Mouse (Mus musculus) Patski (cell line): ENCODE data around the gene Epyc. TPM values are rescaled to one million over a fixed set of nuclear protein-coding genes. Genes with fewer than 3 reads are reported as not detected.
"Not testable (repeated sequence)": the region's sequence is repeated elsewhere in the genome, so short reads cannot be mapped to it uniquely, and the experiment has no call there.

Source experiments
- ATAC-seq: fragments of 100-300 bp; one replicate; pipeline ENCODE4 v1.8.0; 2021
- CTCF ChIA-PET: fragments of 350-600 bp; sonication (Branson Sonifier 250); formaldehyde crosslinking; loops from one replicate; lab custom pipeline; 2022; ENCODE audit warnings: inconsistent platforms; lab: Charles Lee
- POLR2A ChIA-PET: fragments of 350-600 bp; sonication (Branson Sonifier 250); formaldehyde crosslinking; loops from one replicate; lab custom pipeline; 2022; ENCODE audit warnings: antibody characterized with exemption, inconsistent platforms; lab: Charles Lee
- DNase-seq: peaks from one replicate; pipeline ENCODE4 v3.0.0-alpha.2; 2011; ENCODE audit warnings: low read depth, low spot score
- H3K27me3 ChIP-seq: fragments of 371-371 bp; one replicate; pipeline ENCODE4 v1.5.1; 2021
- CTCF ChIP-seq: fragments of 100-300 bp; IDR thresholded peaks from one replicate; pipeline ENCODE4 v1.5.1; 2021
- in situ Hi-C: fragments of 300-500 bp; cut with MboI; formaldehyde crosslinking; loops from 3 replicates; pipeline ENCODE4 v1.11.1; 2018; ENCODE audit warnings: low pct_unique_long_range_greater_than_20kb, mixed read lengths
- polyA plus RNA-seq: library from polyadenylated mRNA; unstranded; gene quantifications from one replicate; pipeline ENCODE4 v1.2.3, GENCODE M21; 2021

The Epyc gene
- polyA plus RNA-seq, 1 experiment from 2014 or later = not detected

- peak; percentile 90 for TF ChIP-seq CTCF
- no peak for DNase-seq
- H3K27me3 ChIP-seq = peaks cover 16% of the 10 kb centered on the region
- peak; percentile 51 for ATAC-seq
- ChIA-PET POLR2A (no interaction called here), CTCF (interaction anchor here (0.7 to 1.6 kb wide), 4 partner anchors 9 to 158 kb away, joined by 3 to 6 read pairs (median 4); no protein-coding TSS in a partner anchor)
- in situ Hi-C loops = loop anchor here (10.0 to 25.0 kb wide), 2 partner anchors 1372 to 1900 kb away; no protein-coding TSS in a partner anchor
Measured at GRCm38 (mm10) chr10:97712687-97713086, 68.8 kb downstream of the Epyc start.

- peaks cover 22% of the 10 kb centered on the region for H3K27me3 ChIP-seq
- in situ Hi-C loops = loop anchor here (10.0 to 25.0 kb wide), 2 partner anchors 1370 to 1898 kb away; no protein-coding TSS in a partner anchor
- POLR2A ChIA-PET = no interaction called here
- no peak for TF ChIP-seq CTCF
- CTCF ChIA-PET = interaction anchor here (1.3 kb wide), 1 partner anchor 10 kb away, joined by 4 read pairs; no protein-coding TSS in a partner anchor
- DNase-seq (no peak), ATAC-seq (no peak)
Measured at GRCm38 (mm10) chr10:97714584-97714983, 70.7 kb downstream of the Epyc start.

GRCm38 (mm10) chr10:97715289-97715906 is 71.5 kb downstream of the Epyc start:
- DNase-seq = no peak
- ChIA-PET POLR2A (no interaction called here), CTCF (interaction anchor here (1.3 kb wide), 1 partner anchor 11 kb away, joined by 4 read pairs; no protein-coding TSS in a partner anchor)
- in situ Hi-C loops = loop anchor here (10.0 to 25.0 kb wide), 2 partner anchors 1369 to 1897 kb away; no protein-coding TSS in a partner anchor
- H3K27me3 ChIP-seq = peaks cover 25% of the 10 kb centered on the region
- no peak for TF ChIP-seq CTCF
- ATAC-seq = no peak

- no peak for ATAC-seq
- peaks cover 27% of the 10 kb centered on the region for H3K27me3 ChIP-seq
- POLR2A ChIA-PET = no interaction called here
- in situ Hi-C loops = loop anchor here (10.0 to 25.0 kb wide), 2 partner anchors 1368 to 1895 kb away; no protein-coding TSS in a partner anchor
- TF ChIP-seq CTCF = no peak
- no peak for DNase-seq
- CTCF ChIA-PET = no interaction called here
Measured at GRCm38 (mm10) chr10:97717233-97717632, 73.4 kb downstream of the Epyc start.

- DNase-seq (no peak), ATAC-seq (no peak)
- H3K27me3 ChIP-seq = peaks cover 25% of the 10 kb centered on the region
- no peak for TF ChIP-seq CTCF
- POLR2A ChIA-PET = no interaction called here
- CTCF ChIA-PET = no interaction called here
- in situ Hi-C loops = loop anchor here (10.0 to 25.0 kb wide), 2 partner anchors 1367 to 1894 kb away; no protein-coding TSS in a partner anchor
Measured at GRCm38 (mm10) chr10:97718021-97718420, 74.2 kb downstream of the Epyc start.

GRCm38 (mm10) chr10:97720625-97721024 is 76.8 kb downstream of the Epyc start:
- no peak for DNase-seq
- in situ Hi-C loops = loop anchor here (25.0 kb wide), 1 partner anchor 1892 kb away; no protein-coding TSS in a partner anchor
- H3K27me3 ChIP-seq = peaks cover 25% of the 10 kb centered on the region
- ChIA-PET POLR2A (no interaction called here), CTCF (interaction anchor here (1.8 kb wide), 1 partner anchor 8 kb away, joined by 5 read pairs; no protein-coding TSS in a partner anchor)
- ATAC-seq = no peak
- TF ChIP-seq CTCF = no peak

GRCm38 (mm10) chr10:97722709-97723108 is 78.8 kb downstream of the Epyc start:
- ChIA-PET POLR2A (no interaction called here), CTCF (interaction anchor here (0.7 to 1.2 kb wide), 2 partner anchors 10 to 19 kb away, joined by 3 to 6 read pairs; no protein-coding TSS in a partner anchor)
- ATAC-seq (no peak), DNase-seq (no peak)
- H3K27me3 ChIP-seq = peaks cover 16% of the 10 kb centered on the region
- in situ Hi-C loops = loop anchor here (25.0 kb wide), 1 partner anchor 1890 kb away; no protein-coding TSS in a partner anchor
- TF ChIP-seq CTCF = no peak

GRCm38 (mm10) chr10:97725929-97726328 is 82.1 kb downstream of the Epyc start:
- ATAC-seq (no peak), DNase-seq (no peak)
- POLR2A ChIA-PET = no interaction called here
- peaks cover 3% of the 10 kb centered on the region for H3K27me3 ChIP-seq
- in situ Hi-C loops = no loop called here
- no peak for TF ChIP-seq CTCF
- CTCF ChIA-PET = no interaction called here

- POLR2A ChIA-PET, in situ Hi-C loops, ATAC-seq, DNase-seq, CTCF ChIA-PET, H3K27me3 ChIP-seq: not testable (repeated sequence)
Measured at GRCm38 (mm10) chr10:97726655-97727054, 82.8 kb downstream of the Epyc start, which contains the start of gene C030005K15Rik. C030005K15Rik (minus strand) TSS chr10:97726755.

Other genes with a start within 250 kb of the Epyc start
- 4.0 TPM for gene Dcn, start 164.5 kb upstream of the Epyc start, polyA plus RNA-seq
- gene Lum, start 78.9 kb upstream of the Epyc start, polyA plus RNA-seq = not detected
- gene Kera, start 37.2 kb upstream of the Epyc start, polyA plus RNA-seq = not detected
- gene Ccer1, start 49.0 kb downstream of the Epyc start, polyA plus RNA-seq = not detected
- gene C030005K15Rik, start 82.7 kb downstream of the Epyc start, polyA plus RNA-seq = not detected